Mouse (Mus musculus) E14TG2a.4 (cell line): ENCODE data around the gene Tnfrsf11a.

ENCODE experiments used
- CTCF ChIP-seq: conservative IDR thresholded peaks from 2 replicates; pipeline ENCODE4 v1.5.1; 2014; ENCODE audit warnings: low read length
- POU5F1 ChIP-seq: IDR thresholded peaks from 2 replicates; pipeline ENCODE4 v1.6.1; 2014; ENCODE audit warnings: low read length, borderline replicate concordance

DNA sequence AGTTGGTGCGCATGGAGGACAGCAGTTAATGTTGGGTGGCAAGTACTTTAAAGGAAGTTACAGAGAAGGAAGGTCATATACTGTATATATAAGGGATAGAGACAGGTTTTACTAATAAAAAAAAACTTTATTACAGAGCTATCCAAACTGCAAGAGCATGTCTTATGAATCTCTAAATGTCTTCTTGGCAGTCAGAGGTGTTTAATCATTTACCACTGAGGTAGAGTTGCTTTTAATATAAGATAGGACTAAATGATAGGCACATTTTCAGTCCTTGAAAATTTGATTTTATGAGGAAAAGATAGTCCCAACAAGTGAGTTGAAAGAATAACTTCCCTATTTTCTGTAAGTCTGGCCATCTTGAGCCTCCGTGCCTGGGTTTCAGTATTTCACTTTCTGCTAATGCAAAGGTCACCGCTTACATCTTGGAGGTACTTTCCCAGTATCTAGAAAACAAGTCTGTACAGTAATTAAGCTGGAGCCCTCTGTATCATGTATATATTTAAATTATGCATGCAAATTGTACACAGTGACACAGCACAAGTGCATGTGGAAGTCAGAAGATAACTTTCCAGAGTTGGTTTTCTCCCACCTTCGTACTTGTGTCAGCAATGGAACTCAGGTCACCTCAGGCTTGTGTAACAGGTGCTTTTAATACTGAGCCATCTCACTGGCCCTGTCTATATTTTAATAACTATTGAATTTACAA lies 32.3 kb upstream of the Tnfrsf11a start:
- TF ChIP-seq CTCF (no peak), POU5F1 (no peak)
